Mouse (Mus musculus) limb, embryonic 10.5 days (tissue): Measurements from ENCODE around the gene Fcamr. TPM values are rescaled to one million over a fixed set of nuclear protein-coding genes. Genes with fewer than 3 reads are reported as not detected.

Source experiments
- DNase-seq: peaks from one replicate; pipeline ENCODE4 v3.0.0-alpha.2; 2017; ENCODE audit warnings: low spot score
- H3K27ac ChIP-seq: fragments of 300-500 bp; sonication (generic); 2 replicates; pipeline ENCODE4 v1.5.1; 2016; ENCODE audit warnings: mild to moderate bottlenecking
- H3K27me3 ChIP-seq: fragments of 300-500 bp; sonication (generic); 2 replicates; pipeline ENCODE4 v1.6.1; 2016; ENCODE audit warnings: low read depth, mild to moderate bottlenecking; ENCODE audit not compliant: poor library complexity, severe bottlenecking
- H3K36me3 ChIP-seq: fragments of 300-500 bp; sonication (generic); 2 replicates; pipeline ENCODE4 v1.6.1; 2016; ENCODE audit warnings: mild to moderate bottlenecking, moderate library complexity
- H3K4me1 ChIP-seq: fragments of 300-500 bp; sonication (generic); 2 replicates; pipeline ENCODE4 v1.6.1; 2016
- H3K4me3 ChIP-seq: fragments of 300-500 bp; sonication (generic); 2 replicates; pipeline ENCODE4 v1.5.1; 2016; ENCODE audit warnings: mild to moderate bottlenecking, moderate library complexity
- H3K9me3 ChIP-seq: fragments of 300-500 bp; sonication (generic); replicated peaks from 2 replicates; pipeline ENCODE4 v1.6.1; 2016; ENCODE audit warnings: mild to moderate bottlenecking
- WGBS: fragments of 180-500 bp; shearing (Covaris S2); methylation state at CpG from one replicate; pipeline ENCODE4 v1.1.7; 2016; 5-methylcytosine and 5-hydroxymethylcytosine counted together
- polyA plus RNA-seq: library from polyadenylated mRNA; unstranded; fragments of >200 nt; fragmentation: Nextera tagmentation; extraction: Ambion mirVana; gene quantifications from 2 replicates; pipeline ENCODE4 v1.2.1, GENCODE M21; 2016

Gene Fcamr
- polyA plus RNA-seq, 1 experiment from 2014 or later = not detected

DNA sequence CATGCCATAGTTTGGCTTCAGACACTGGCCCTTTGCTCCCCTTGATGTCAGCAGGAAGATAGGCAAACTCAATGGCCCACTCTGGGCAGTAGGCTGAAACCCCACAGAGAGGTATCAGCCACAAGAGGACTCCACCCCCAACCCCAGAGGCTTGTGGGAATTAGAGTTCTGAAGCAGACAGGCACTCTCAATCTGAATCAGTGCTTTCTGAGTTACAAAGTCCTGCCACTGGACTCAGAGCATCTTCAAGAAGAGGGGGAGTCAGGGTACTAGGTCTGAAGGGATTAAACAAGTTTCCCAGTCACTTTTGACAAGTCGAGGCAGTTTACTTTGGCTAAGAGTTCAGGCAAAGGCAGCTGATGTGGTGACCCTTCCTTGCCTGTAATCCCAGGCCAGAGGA, 19.0 kb downstream of the Fcamr start:
- Histone ChIP-seq H3K9me3 (no peaks in the 10 kb centered on the region), H3K4me1 (no peaks in the 10 kb centered on the region), H3K27me3 (no peaks in the 10 kb centered on the region), H3K36me3 (no peaks in the 10 kb centered on the region), H3K27ac (no peak overlapping the region), H3K4me3 (no peak overlapping the region)
- 80% methylated on average over 1 of the region's 1 CpGs for WGBS
- no peak for DNase-seq

DNA sequence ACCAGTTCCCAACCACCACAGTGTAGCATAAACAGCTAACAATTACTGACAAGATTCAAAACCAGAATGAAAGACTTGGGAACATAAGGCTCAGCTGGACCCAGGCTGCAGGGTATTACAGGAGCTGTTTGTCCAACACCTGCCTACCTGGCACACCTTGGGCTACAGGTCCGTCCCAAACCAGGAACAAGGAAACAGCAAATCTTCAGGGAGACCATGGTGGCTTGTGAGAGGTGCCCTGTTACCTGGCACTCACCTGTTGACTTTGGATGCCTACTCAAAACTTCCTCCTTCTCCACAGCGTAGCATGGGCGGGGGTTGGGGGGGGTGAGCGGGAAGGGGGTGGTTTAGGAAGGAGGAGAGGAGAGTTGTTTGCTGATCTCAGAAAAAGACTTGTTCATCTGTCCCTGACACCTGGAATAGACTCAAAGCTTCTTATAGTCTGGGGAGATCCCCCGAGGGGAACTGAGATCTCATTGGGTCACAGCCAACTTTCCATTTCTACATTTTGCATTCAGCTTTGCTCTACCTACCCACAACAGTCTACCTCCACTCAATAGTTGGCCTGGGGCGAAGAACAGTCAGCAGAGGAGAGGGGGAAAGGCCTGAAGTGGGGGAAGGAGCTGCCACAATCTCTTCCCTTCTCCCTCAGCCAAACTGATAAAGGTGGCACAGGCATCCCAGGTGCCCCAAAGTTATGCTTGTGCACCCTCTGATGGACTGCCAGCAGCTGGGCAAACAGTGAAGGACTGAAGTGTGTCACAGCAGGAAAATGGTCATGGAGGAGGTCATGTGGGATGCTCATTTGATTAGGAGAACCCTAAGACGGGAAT, 19.8 kb downstream of the Fcamr start:
- no peak overlapping the region for H3K27ac ChIP-seq
- DNase-seq = no peak
- H3K4me3 ChIP-seq = no peak overlapping the region
- no peaks in the 10 kb centered on the region for H3K4me1 ChIP-seq
- no peaks in the 10 kb centered on the region for H3K27me3 ChIP-seq
- WGBS = 85% methylated on average over 7 of the region's 7 CpGs
- no peaks in the 10 kb centered on the region for H3K9me3 ChIP-seq
- no peaks in the 10 kb centered on the region for H3K36me3 ChIP-seq

DNA sequence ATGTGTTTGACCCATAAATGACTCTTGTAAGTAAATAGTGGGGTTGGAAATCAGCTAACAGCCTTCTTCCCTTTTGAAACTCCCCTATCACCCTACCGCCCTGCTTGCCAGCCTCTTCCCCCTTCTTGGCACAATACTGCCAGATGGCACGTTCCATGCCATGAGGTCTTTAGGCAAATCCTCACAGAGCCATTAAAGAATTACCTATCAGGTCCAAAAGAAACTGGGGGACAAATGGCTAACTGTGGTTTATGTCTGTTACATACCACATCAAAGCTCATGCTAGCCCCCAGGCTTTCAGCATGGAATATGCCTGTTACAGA, 20.4 kb downstream of the Fcamr start:
- Histone ChIP-seq H3K27ac (no peak overlapping the region), H3K4me3 (no peak overlapping the region), H3K27me3 (no peaks in the 10 kb centered on the region), H3K4me1 (no peaks in the 10 kb centered on the region), H3K9me3 (no peaks in the 10 kb centered on the region), H3K36me3 (no peaks in the 10 kb centered on the region)
- 73% methylated on average over 2 of the region's 2 CpGs for WGBS
- no peak for DNase-seq

DNA sequence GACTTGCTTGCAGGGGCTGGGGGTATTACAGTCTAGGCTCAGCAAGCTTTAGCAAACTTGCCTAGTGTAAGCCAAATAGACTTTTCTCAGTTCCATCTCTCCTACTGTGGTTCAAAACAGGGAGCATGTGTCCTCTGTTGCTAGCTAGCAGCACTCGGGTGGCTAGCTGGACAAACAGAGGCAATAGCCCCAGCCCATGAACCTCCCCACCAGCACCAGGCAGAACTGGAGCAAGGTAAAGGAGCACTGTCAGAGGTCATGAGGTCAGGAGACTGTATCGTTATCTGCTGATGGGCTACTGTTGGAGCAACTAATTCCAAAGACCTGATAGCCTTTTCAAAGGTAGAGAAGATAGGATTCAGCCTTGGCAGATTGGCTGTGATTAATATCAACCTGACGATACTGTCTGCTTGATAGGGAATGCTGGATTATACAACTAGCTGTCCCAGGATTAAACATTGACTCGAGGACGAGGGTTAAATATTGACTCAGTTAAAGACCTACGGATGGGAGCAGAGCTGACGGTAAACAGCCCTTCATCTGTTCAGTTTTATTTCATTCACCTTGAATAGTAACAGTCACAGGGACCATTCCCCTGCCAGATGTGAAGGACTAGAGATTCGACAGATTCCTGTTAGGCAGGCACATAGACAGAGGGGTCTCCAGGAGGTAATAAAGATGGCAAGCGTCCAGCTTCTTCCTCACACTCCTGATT, 21.4 kb downstream of the Fcamr start:
- H3K36me3 ChIP-seq = no peaks in the 10 kb centered on the region
- no peaks in the 10 kb centered on the region for H3K4me1 ChIP-seq
- WGBS = 82% methylated on average over 9 of the region's 9 CpGs
- H3K27ac ChIP-seq = no peak overlapping the region
- no peaks in the 10 kb centered on the region for H3K9me3 ChIP-seq
- DNase-seq = no peak
- no peak overlapping the region for H3K4me3 ChIP-seq
- no peaks in the 10 kb centered on the region for H3K27me3 ChIP-seq

DNA sequence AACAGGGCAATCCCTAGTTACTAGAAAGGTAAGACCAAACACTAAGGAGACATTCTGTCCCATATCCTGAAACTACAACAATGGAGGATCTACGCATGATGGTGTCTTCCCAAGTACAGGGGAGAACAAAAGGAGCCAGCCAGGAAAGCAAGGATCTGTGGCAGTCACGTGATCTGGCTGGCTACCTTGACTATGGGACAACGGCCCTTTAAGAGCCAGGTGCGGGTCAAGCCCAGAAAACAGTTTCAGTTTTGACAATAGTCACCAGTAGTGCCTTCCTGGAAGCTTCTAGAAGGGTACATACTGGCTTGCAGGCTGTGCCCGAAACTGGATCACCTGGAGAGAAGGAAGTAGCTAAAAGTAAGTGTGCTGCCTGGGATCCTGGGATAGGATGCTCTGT, 25.7 kb downstream of the Fcamr start, which contains the start of gene Pigr:
Gene Pigr, plus strand, starts transcription at position 237 of the 400 bp plus-strand sequence.
- Histone ChIP-seq H3K27me3 (no peaks in the 10 kb centered on the region), H3K4me3 (no peak within 1 kb of the TSS), H3K9me3 (no peaks in the 10 kb centered on the region), H3K4me1 (no peaks in the 10 kb centered on the region), H3K27ac (no peak within 1 kb of the TSS), H3K36me3 (no peaks in the 10 kb centered on the region)
- WGBS = 88% methylated on average over 5 of the region's 5 CpGs
- DNase-seq = no peak

DNA sequence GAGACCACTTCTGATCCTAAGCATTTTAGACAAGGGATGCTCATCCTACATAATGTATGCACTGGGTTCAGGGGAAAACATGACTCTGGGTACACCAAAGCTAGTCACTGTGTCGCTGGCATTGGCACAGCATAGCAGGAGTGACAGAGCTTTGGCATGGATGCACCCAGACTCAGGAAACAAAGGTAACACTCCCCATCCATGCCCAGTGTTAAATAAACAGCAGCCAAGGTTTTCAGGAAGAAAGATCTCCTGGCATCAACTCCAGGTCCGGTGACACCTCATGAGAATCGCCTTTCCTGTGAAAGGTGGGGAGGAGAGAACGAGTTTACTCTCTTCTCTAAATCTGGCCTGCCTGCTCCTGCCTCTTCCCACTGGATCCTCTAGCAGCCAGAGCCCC, 28.0 kb downstream of the Fcamr start:
- H3K9me3 ChIP-seq = no peaks in the 10 kb centered on the region
- H3K4me1 ChIP-seq = no peaks in the 10 kb centered on the region
- no peak overlapping the region for H3K27ac ChIP-seq
- H3K27me3 ChIP-seq = no peaks in the 10 kb centered on the region
- WGBS = 83% methylated on average over 4 of the region's 4 CpGs
- H3K36me3 ChIP-seq = no peaks in the 10 kb centered on the region
- H3K4me3 ChIP-seq = no peak overlapping the region
- no peak for DNase-seq

DNA sequence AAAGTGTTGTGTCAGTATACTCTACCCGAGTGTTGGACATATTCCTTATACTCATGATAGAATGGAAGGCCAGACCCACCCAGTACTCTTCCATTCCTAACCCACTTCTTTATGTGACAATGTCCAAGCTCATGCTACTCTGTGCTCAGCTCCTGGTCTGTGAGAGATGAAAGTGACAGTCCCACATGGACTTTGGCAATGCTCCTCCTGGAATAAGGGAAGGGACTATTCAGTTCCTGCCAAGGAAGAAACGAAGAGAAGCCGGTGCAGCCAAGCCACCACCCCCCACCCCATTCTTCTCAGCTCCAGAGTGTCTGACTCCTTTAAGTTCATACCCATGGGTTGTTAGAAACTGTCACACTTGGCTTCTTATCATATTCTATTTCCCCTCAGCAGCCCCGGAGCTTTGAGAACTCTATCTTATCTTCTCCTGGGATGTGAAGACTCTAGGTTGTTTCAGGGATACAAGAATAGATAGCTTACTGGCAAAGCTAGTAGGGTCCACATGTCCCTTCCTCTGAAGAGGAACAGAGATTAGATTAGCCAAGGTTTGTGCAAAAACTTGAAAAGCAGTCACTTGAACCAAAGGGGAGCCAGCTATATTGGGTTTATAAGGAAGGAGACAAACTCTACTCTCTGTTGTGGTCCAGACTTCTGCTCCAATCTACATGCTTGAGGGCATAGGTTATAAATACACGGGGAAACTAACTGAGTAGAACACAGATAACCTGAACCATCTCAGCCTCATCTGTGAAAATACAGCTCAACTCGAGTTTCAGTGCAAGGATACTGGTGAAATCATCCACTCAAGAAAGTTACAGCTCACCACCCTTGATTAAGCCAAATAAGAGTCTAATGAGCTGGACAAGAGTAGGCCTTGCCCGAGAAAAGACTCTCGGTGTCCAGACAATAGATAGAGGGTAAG, 29.5 kb downstream of the Fcamr start:
- no peaks in the 10 kb centered on the region for H3K4me1 ChIP-seq
- no peaks in the 10 kb centered on the region for H3K9me3 ChIP-seq
- no peak overlapping the region for H3K4me3 ChIP-seq
- WGBS = 86% methylated on average over 8 of the region's 8 CpGs
- no peak overlapping the region for H3K27ac ChIP-seq
- no peaks in the 10 kb centered on the region for H3K36me3 ChIP-seq
- no peak for DNase-seq
- H3K27me3 ChIP-seq = no peaks in the 10 kb centered on the region

DNA sequence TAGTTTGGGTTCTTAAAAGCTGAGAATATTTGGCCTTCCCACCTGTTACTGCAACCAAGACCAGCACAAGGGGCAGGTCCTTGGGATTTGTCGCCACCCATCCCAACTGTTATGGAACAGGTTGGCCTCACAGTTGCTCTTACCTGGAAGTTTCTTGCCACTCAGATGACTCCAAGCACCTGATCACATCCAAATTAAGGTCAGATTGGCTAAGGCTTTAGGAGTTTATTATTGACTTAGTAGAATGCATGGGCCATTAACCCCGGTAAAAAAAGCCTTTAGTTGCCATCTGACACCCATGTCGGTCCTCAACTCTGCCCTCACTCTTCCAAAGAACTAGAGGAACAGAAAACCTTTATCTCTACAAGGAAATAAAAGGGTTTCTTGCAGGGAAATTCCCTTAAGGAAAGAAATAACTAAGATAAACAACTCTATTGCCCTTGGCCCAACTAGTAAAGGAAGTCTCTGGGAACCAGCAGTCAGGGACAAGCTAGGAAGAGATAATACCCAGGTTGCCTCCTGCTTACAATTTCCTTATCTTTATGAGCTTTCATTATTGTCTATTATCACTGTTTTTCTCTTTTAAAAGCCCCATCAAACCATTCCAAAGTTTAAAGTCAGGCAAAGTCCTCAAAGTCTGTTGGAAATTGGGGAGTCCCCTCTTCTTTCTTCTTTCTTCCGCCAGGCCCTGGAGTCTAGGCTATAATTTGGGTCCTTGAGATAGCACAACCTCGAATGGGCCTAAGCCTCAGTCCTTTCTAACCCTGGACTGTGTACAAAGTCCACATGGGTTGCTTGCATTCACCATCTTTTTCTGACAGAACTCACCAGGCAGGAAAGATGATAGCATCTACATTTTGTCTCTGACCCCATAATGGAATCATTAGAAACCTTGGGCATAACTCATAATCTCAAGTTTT, 31.8 kb downstream of the Fcamr start:
- H3K9me3 ChIP-seq = no peaks in the 10 kb centered on the region
- H3K36me3 ChIP-seq = no peaks in the 10 kb centered on the region
- no peak overlapping the region for H3K4me3 ChIP-seq
- no peaks in the 10 kb centered on the region for H3K4me1 ChIP-seq
- no peak overlapping the region for H3K27ac ChIP-seq
- no peaks in the 10 kb centered on the region for H3K27me3 ChIP-seq
- WGBS = 67% methylated on average over 5 of the region's 5 CpGs
- DNase-seq = no peak

DNA sequence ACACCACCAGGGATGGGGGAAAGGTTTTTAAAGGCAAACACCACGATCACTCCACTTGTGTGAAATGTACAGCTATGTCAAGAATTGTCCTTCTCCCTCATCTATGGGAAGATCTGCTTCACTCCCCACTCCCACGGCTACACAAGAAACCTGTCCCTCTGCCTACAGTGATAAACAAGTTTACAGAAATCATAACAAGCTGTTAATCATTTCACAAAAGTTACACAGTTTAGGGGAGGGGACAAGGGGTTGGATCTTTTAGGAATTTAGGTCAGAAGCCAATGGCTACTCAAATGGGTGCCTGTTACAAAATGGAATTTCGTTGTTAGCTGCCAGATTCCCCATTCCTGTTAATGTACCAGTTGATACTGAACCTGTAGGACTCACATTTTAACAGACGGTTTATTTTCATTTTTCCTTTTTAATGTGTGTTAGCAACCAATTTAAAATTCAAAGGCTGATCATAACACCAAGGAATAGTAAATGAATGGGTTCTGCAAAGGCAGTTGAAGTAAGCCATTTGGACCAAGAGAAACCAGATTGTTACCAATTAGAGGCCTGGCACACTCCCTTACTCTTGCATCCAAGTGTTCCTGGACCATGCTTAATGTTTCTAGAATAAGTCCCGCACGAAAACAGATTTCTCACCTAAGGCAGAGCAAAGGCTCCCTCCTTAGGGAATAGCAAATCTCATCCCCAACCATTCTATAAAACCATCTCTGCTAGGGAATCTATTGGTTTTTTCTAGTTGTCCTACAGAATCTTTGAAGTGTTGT, 34.6 kb downstream of the Fcamr start:
- DNase-seq = no peak
- no peak overlapping the region for H3K4me3 ChIP-seq
- H3K27me3 ChIP-seq = no peaks in the 10 kb centered on the region
- H3K36me3 ChIP-seq = no peaks in the 10 kb centered on the region
- WGBS = 91% methylated on average over 6 of the region's 6 CpGs
- no peaks in the 10 kb centered on the region for H3K9me3 ChIP-seq
- no peak overlapping the region for H3K27ac ChIP-seq
- 0 out of 2 replicates have a peak, but pooled peaks cover 4% of the 10 kb centered on the region for H3K4me1 ChIP-seq

DNA sequence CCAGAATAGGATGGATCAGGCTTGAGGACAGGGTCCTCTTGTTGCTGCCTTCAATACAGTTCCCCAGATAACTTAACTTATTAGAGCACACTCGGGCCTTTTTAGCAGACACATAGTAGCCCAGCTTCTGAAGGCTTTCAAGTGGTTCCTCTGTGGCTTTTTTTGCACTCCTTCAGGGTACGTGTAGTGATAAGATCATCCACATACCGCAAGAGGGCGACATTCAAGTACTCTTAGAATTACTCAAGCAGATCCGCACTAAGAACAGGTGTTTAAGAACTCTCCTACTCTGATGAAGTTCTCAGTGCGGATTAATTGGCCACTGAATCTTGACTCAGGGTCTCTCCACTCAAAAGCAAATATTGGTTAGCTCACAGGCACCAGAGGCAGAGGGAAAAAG, 37.6 kb downstream of the Fcamr start:
- WGBS = 53% methylated on average over 6 of the region's 6 CpGs
- Histone ChIP-seq H3K4me1 (0 out of 2 replicates have a peak, but pooled peaks cover 12% of the 10 kb centered on the region), H3K9me3 (no peaks in the 10 kb centered on the region), H3K36me3 (no peaks in the 10 kb centered on the region), H3K27me3 (no peaks in the 10 kb centered on the region), H3K4me3 (no peak overlapping the region), H3K27ac (no peak overlapping the region)
- no peak for DNase-seq

DNA sequence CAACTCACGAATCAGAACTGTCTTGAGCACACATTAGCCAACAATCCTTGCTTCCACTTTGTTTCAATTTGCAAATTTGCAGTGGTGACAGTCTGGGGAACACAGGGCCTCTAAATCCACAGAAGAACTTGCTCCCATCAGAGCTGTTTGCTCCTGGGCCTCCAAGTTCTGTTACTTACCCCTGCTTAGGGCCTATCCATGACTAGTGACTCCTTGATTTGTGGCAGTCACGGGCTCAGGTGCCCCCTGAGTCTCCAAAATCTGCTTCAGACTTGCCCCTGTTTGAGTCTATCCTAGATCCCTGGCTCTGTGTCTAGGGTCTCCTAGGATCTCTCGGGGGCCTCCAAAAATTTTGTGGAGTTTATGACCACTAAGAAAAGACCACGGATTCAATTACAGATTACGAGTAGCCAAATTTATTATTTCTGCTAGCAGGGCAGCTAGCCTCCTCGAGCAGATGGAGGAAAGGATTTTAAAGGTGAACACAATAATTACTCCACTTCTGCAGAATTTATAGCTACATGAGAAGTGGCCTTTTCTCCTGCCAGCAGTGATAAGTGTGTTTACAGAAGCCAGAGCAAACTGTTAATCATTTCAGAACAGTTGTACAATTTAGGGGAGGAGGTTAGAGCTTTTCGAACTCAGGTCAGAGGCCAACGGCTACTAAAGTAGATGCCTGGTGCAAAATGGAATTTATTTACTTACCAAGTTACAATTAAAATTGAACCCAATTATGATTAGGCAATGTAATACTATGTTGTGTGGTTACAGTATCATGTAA, 40.1 kb downstream of the Fcamr start:
- Histone ChIP-seq H3K9me3 (no peaks in the 10 kb centered on the region), H3K36me3 (no peaks in the 10 kb centered on the region), H3K27ac (no peak overlapping the region), H3K4me3 (no peak overlapping the region), H3K4me1 (0 out of 2 replicates have a peak, but pooled peaks cover 12% of the 10 kb centered on the region), H3K27me3 (no peaks in the 10 kb centered on the region)
- no peak for DNase-seq
- WGBS = 67% methylated on average over 8 of the region's 8 CpGs
